In the genomic region with DNA sequence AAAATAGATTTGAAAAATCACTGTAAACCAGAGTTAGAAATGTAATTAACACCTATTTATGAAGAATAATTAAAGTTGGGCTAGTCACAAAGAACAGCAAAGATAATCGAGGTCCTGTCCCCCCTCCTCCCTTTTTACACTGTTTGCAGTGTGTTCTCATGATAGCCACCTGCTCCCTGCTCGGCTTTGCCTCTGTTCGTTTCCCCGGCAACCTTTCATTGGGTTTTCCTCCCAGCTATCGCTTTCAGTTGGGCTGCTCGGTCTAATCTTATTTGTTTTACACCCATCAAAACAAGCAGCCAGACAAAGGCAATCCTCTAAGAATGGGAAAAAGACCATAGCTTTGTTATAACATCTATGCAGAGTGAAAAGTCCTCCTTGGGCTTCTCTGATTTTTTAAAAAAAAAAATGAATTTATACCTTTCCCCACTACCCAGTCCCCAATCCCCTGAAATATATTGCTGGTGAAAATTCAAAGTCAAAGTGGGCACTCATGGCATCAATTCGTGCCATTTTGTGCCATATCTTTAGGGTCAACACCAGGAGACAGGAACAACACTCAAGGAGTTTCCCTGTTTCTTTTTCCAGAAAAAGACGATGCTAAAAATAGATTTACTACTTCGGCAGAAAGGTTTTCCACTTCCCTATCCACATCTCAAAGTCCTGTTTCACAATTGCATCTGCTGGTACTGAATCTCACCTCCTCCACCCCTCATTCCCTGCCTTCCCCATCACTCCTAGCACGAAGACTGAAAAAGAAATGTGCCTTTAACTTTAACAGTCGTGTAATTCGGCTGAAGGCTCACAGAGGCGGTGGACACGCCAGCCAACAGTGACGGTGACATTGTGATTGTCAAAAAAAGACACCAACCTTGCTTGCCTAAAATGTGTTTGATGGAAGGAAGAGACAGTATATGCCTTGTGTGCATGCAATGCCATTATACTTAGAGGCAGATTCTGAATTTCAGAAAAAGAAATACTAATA, we compare ENCODE assay signal across 8 mouse cellular contexts.
DNase-seq lines count a peak whose midpoint lies in the region; ATAC-seq and TF ChIP-seq lines count a peak whose summit lies in the region.

No protein-coding gene starts in this region.

- TF ChIP-seq EP300 in heart, postnatal 0 days (IDR thresholded peaks at IDR 0.05; ENCODE audit: low read depth): no peak

- intact Hi-C loops in heart, postnatal 14 days (cut with DNase I): no loop called here

- no peak for TF ChIP-seq CTCF in heart, postnatal 0 days (IDR thresholded peaks at IDR 0.05; ENCODE audit: low read depth)

- H3K9me3 ChIP-seq in heart, postnatal 0 days (replicated peaks; ENCODE audit: control insufficient read depth, low read length): no peaks in the 10 kb centered on the region
- no peaks in the 10 kb centered on the region for H3K9me3 ChIP-seq in hindbrain, embryonic 10.5 days

- no peaks in the 10 kb centered on the region for H3K36me3 ChIP-seq in heart, postnatal 0 days (replicated peaks; ENCODE audit: control insufficient read depth, insufficient read depth, low read length)
- H3K36me3 ChIP-seq in hindbrain, embryonic 10.5 days: no peaks in the 10 kb centered on the region

- H3K27ac ChIP-seq in heart, postnatal 0 days (ENCODE audit: low read depth): no peak overlapping the region
- H3K27ac ChIP-seq in hindbrain, embryonic 10.5 days: peak overlapping the region; percentile 92

- H3K4me3 ChIP-seq in heart, postnatal 0 days (ENCODE audit: low read depth, low read length): peak overlapping the region; percentile 22
- H3K4me3 ChIP-seq in hindbrain, embryonic 10.5 days: peak overlapping the region; percentile 59

- WGBS in heart, postnatal 0 days: 13% methylated on average over 15 of the region's 15 CpGs
- WGBS in hindbrain, embryonic 10.5 days: 17% methylated on average over 15 of the region's 15 CpGs

- no peak for DNase-seq in heart, postnatal 0 days (ENCODE audit: low spot score)
- no peak for DNase-seq in heart, postnatal 14 days
- peak; percentile 64 for DNase-seq in cerebellum, adult 9-11 months
- DNase-seq in hindbrain, embryonic 10.5 days (ENCODE audit: low spot score): peak; percentile 66
- peak; percentile 63 for DNase-seq in mesoderm, embryonic 11.5 days (ENCODE audit: low read depth, low spot score)
- peak; percentile 46 for DNase-seq in thymus, postnatal 4 days
- no peak for DNase-seq in gastrocnemius, postnatal 10 days
- no peak for DNase-seq in kidney, postnatal 36 days

- no peak for ATAC-seq in heart, postnatal 0 days (ENCODE audit: insufficient read depth, low read depth)

- peaks cover 8% of the 10 kb centered on the region; the same call in 1 of the 2 replicates for H3K4me1 ChIP-seq in heart, postnatal 0 days (ENCODE audit: control insufficient read depth, insufficient read depth)
- peaks cover 70% of the 10 kb centered on the region for H3K4me1 ChIP-seq in hindbrain, embryonic 10.5 days (replicated peaks)

- no peaks in the 10 kb centered on the region for H3K27me3 ChIP-seq in heart, postnatal 0 days (ENCODE audit: control insufficient read depth, insufficient read depth, low read length)
- no peaks in the 10 kb centered on the region for H3K27me3 ChIP-seq in hindbrain, embryonic 10.5 days (ENCODE audit: insufficient read depth, poor library complexity, severe bottlenecking)

- H3K4me2 ChIP-seq in heart, postnatal 0 days (ENCODE audit: low read depth, low read length): peak overlapping the region; percentile 51

- H3K9ac ChIP-seq in heart, postnatal 0 days (replicated peaks; ENCODE audit: low read depth, low read length): no peak overlapping the region

Comparison
In these comparisons a context has a peak if more than half of its experiments do, and no peak if none do; other contexts are left out.
1. DNase-seq: peak in cerebellum, adult 9-11 months (single experiment), hindbrain, embryonic 10.5 days (single experiment), mesoderm, embryonic 11.5 days (single experiment) and thymus, postnatal 4 days (single experiment); none in heart, postnatal 0 days (single experiment), heart, postnatal 14 days (0 of 2), gastrocnemius, postnatal 10 days (single experiment) and kidney, postnatal 36 days (0 of 2).